Mouse (Mus musculus): Measurements from ENCODE around the gene Fyb2.

DNA sequence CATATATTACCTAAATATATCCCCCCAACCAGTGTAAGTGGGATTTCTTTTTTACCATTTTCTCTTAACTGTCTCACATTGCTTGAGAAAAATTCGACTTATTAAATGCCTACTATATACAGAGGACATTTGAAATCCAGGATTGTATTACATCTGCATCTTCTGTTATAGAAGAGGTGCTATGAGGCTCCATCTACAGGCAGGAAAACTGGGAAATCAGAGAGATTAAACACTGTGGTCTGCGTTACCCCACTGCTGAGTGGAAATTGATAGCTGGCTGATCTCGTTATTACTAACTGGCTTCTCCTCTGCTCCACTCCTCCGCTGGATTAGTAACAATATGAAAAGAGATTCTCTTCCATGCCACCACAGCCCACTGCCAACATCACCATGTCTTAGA lies 37.4 kb upstream of the Fyb2 start:
- TF ChIP-seq CTCF (IDR thresholded peaks at IDR 0.05; ENCODE audit: low read depth), result no peak
- no peak for TF ChIP-seq EP300 (IDR thresholded peaks at IDR 0.05; ENCODE audit: low read depth)
